Mouse (Mus musculus) heart, embryonic 14.5 days (tissue): ENCODE results near the gene Hspa14. TPM values are rescaled to one million over a fixed set of nuclear protein-coding genes. Genes with fewer than 3 reads are reported as not detected.

ENCODE experiments used
- ATAC-seq: fragments of 200-750 bp; cut with Nextera tagmentation; 2 replicates; pipeline ENCODE4 v1.8.0; 2017; ENCODE audit warnings: low read depth, moderate TSS enrichment; ENCODE audit not compliant: insufficient number of reproducible peaks, insufficient read depth, low FRiP score
- H3K27ac ChIP-seq, 2 experiments: fragments of 200-500 bp in 1 of 2; fragments of 300-500 bp in 1 of 2; sonication (generic) in 1 of 2; replicated peaks in 1 of 2; 2 replicates each; pipeline ENCODE4 v1.5.1; 2012 to 2014; ENCODE audit warnings: low read depth in 2 of 2, low read length in 2 of 2, control low read depth in 1 of 2, mild to moderate bottlenecking in 1 of 2, mixed read lengths in 1 of 2; ENCODE audit not compliant: control insufficient read depth in 1 of 2, insufficient read depth in 1 of 2
- H3K27me3 ChIP-seq: fragments of 300-500 bp; sonication (generic); 2 replicates; pipeline ENCODE4 v1.6.1; 2014; ENCODE audit warnings: mild to moderate bottlenecking, low read length, control low read depth; ENCODE audit not compliant: control insufficient read depth, insufficient read depth
- H3K36me3 ChIP-seq: fragments of 300-500 bp; sonication (generic); 2 replicates; pipeline ENCODE4 v1.6.1; 2014; ENCODE audit warnings: mild to moderate bottlenecking, control low read depth, low read length, mixed read lengths; ENCODE audit not compliant: control insufficient read depth, insufficient read depth
- H3K4me1 ChIP-seq, 2 experiments: fragments of 200-500 bp in 1 of 2; fragments of 300-500 bp in 1 of 2; sonication (generic) in 1 of 2; 2 replicates each; pipeline ENCODE4 v1.6.1; 2012 to 2014; ENCODE audit warnings: low read length in 2 of 2, control low read depth in 1 of 2, mixed read lengths in 1 of 2; ENCODE audit not compliant: control insufficient read depth in 2 of 2, insufficient read depth in 2 of 2
- H3K4me2 ChIP-seq: fragments of 300-500 bp; sonication (generic); 2 replicates; pipeline ENCODE4 v1.6.1; 2014; ENCODE audit warnings: mild to moderate bottlenecking, low read length
- H3K4me3 ChIP-seq, 2 experiments: fragments of 200-500 bp in 1 of 2; fragments of 300-500 bp in 1 of 2; sonication (generic) in 1 of 2; 2 replicates each; pipeline ENCODE4 v1.5.1; 2012 to 2014; ENCODE audit warnings: low read length in 2 of 2, mild to moderate bottlenecking in 2 of 2, control low read depth in 1 of 2, low read depth in 1 of 2, moderate library complexity in 1 of 2; ENCODE audit not compliant: control insufficient read depth in 1 of 2, insufficient read depth in 1 of 2
- H3K9ac ChIP-seq: fragments of 300-500 bp; sonication (generic); 2 replicates; pipeline ENCODE4 v1.6.1; 2014; ENCODE audit warnings: mild to moderate bottlenecking, low read length
- H3K9me3 ChIP-seq: fragments of 300-500 bp; sonication (generic); 2 replicates; pipeline ENCODE4 v1.6.1; 2016; ENCODE audit warnings: low read length, control low read depth; ENCODE audit not compliant: control insufficient read depth
- WGBS: fragments of 180-500 bp; shearing (Covaris S2); extraction: QIAGEN DNeasy Blood & Tissue Kit; methylation state at CpG from one replicate; pipeline ENCODE4 v1.1.7; 2014; 5-methylcytosine and 5-hydroxymethylcytosine counted together
- polyA plus RNA-seq: library from polyadenylated mRNA; unstranded; fragments of >200 nt; fragmentation: Nextera tagmentation; extraction: Ambion mirVana; gene quantifications from 2 replicates; pipeline ENCODE4 v1.2.1, GENCODE M21; 2014

Hspa14 gene
- polyA plus RNA-seq: 70.5 and 77.3 TPM in 2 replicates

- H3K9me3 ChIP-seq: no peaks in the 10 kb centered on the region
- WGBS: under 1% methylated on average over 60 of the region's 60 CpGs
These were observed at the start of gene Hspa14, which contains the start of the genes Gm45902 and Cdnf for GRCm38 (mm10) chr2:3512552-3513454. TSS of gene Hspa14 (minus strand) at chr2:3512814. TSS of gene Gm45902 (minus strand) at chr2:3512790. TSS of gene Cdnf (plus strand) at chr2:3513030.

GRCm38 (mm10) chr2:3546588-3546987, 34.0 kb upstream of the Hspa14 start:
- Histone ChIP-seq H3K4me2 (no peak overlapping the region), H3K9me3 (no peaks in the 10 kb centered on the region), H3K27me3 (no peaks in the 10 kb centered on the region), H3K4me1 (peaks cover 0 to 3% of the 10 kb centered on the region in 2 experiments; a peak in 1 of 4 replicates), H3K9ac (no peak overlapping the region), H3K36me3 (no peaks in the 10 kb centered on the region), H3K27ac (no peak overlapping the region), H3K4me3 (no peak overlapping the region)
- WGBS: 4% methylated on average over 4 of the region's 4 CpGs
- no peak for ATAC-seq

More at GRCm38 (mm10) chr2:3512552-3513454, at the start of gene Hspa14, which contains the start of the genes Gm45902 and Cdnf:
- Histone ChIP-seq H3K9ac (peak within 1 kb of the TSS; percentile 85), H3K4me1 (peaks cover 0 to 9% of the 10 kb centered on the region in 2 experiments; a peak in 3 of 4 replicates), H3K27me3 (no peaks in the 10 kb centered on the region), H3K4me3 (peak within 1 kb of the TSS; percentile 71 to 81), H3K36me3 (peaks cover 31% of the 10 kb centered on the region), H3K27ac (peak within 1 kb of the TSS; percentile 70 to 82), H3K4me2 (peak within 1 kb of the TSS; percentile 84)
- ATAC-seq: peak; percentile 100

- WGBS: 43% methylated on average over 2 of the region's 2 CpGs
- Histone ChIP-seq H3K27me3 (no peaks in the 10 kb centered on the region), H3K4me1 (peaks cover 0 to 3% of the 10 kb centered on the region in 2 experiments; a peak in 1 of 4 replicates), H3K36me3 (no peaks in the 10 kb centered on the region), H3K4me2 (no peak overlapping the region), H3K9me3 (no peaks in the 10 kb centered on the region), H3K9ac (no peak overlapping the region), H3K27ac (no peak overlapping the region), H3K4me3 (no peak overlapping the region)
- no peak for ATAC-seq
These were observed 33.4 kb upstream of the Hspa14 start for GRCm38 (mm10) chr2:3546055-3546454.

GRCm38 (mm10) chr2:3541307-3542079, 28.9 kb upstream of the Hspa14 start:
- Histone ChIP-seq H3K9ac (no peak overlapping the region), H3K27me3 (no peaks in the 10 kb centered on the region), H3K27ac (no peak overlapping the region), H3K4me1 (peaks cover 0 to 3% of the 10 kb centered on the region in 2 experiments; a peak in 1 of 4 replicates), H3K9me3 (no peaks in the 10 kb centered on the region), H3K36me3 (no peaks in the 10 kb centered on the region), H3K4me2 (no peak overlapping the region), H3K4me3 (no peak overlapping the region)
- WGBS: 59% methylated on average over 9 of the region's 9 CpGs
- no peak for ATAC-seq

GRCm38 (mm10) chr2:3526288-3526687, 13.7 kb upstream of the Hspa14 start:
- ATAC-seq: no peak
- 68% methylated on average over 6 of the region's 6 CpGs for WGBS
- H3K9ac ChIP-seq: no peak overlapping the region

GRCm38 (mm10) chr2:3522558-3522957, 9.9 kb upstream of the Hspa14 start:
- Histone ChIP-seq H3K9ac (no peak overlapping the region), H3K27ac (no peak overlapping the region), H3K9me3 (no peaks in the 10 kb centered on the region), H3K27me3 (no peaks in the 10 kb centered on the region), H3K4me2 (no peak overlapping the region), H3K4me3 (no peak overlapping the region), H3K36me3 (no peaks in the 10 kb centered on the region), H3K4me1 (no peaks in the 10 kb centered on the region)
- 73% methylated on average over 4 of the region's 4 CpGs for WGBS
- no peak for ATAC-seq

More at GRCm38 (mm10) chr2:3526288-3526687, 13.7 kb upstream of the Hspa14 start:
- Histone ChIP-seq H3K4me3 (no peak overlapping the region), H3K27me3 (no peaks in the 10 kb centered on the region), H3K9me3 (0 out of 2 replicates have a peak, but pooled peaks cover 2% of the 10 kb centered on the region), H3K4me2 (no peak overlapping the region), H3K4me1 (no peaks in the 10 kb centered on the region), H3K36me3 (no peaks in the 10 kb centered on the region), H3K27ac (no peak overlapping the region)

GRCm38 (mm10) chr2:3512076-3512475, 538 bp downstream of the Hspa14 start:
- Histone ChIP-seq H3K9ac (peak overlapping the region; percentile 85), H3K27me3 (no peaks in the 10 kb centered on the region), H3K9me3 (no peaks in the 10 kb centered on the region), H3K27ac (peak overlapping the region; percentile 53 to 68), H3K36me3 (peaks cover 34% of the 10 kb centered on the region), H3K4me3 (peak overlapping the region; percentile 71 to 81), H3K4me2 (peak overlapping the region; percentile 84), H3K4me1 (peaks cover 0 to 9% of the 10 kb centered on the region in 2 experiments; a peak in 3 of 4 replicates)
- under 1% methylated on average over 15 of the region's 15 CpGs for WGBS
- peak; percentile 2 for ATAC-seq
